Mouse (Mus musculus) common myeloid progenitor, adult 5-6 weeks (primary cell): ENCODE data around the gene Prss48. TPM values are rescaled to one million over a fixed set of nuclear protein-coding genes. Genes with fewer than 3 reads are reported as not detected.

Experiments
- ATAC-seq: replicated peaks from 2 replicates; pipeline ENCODE4 v1.8.0; 2016; ENCODE audit warnings: low read depth, mild to moderate bottlenecking, moderate TSS enrichment, inconsistent platforms; ENCODE audit not compliant: poor library complexity, severe bottlenecking
- total RNA-seq: library from RNA; stranded (forward); fragments of 200-1000, 187-1606 nt; gene quantifications from 2 replicates; pipeline ENCODE4 v1.2.3, GENCODE M21; 2017

Prss48 gene
- total RNA-seq, 1 experiment from 2014 or later, result not detected

DNA sequence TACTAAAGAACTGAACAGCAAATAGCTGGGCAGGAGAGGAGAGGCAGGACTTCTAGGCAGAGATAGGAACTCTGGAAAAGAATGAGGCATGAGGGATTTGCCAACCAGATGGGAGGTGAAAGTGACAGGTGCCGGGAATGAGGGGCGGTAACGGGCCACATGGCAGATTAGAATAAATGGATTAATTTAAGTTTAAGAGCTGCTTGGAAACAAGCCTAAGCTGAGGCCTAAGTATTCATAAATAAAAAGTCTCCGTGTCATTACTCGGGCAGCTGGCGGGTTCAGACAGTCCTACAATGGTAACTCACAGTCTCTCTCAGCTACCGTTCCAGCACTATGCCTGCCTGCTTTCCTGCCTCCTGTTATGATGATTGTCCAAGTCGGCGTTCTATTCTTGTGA is 47.0 kb downstream of the Prss48 start:
- no peak for ATAC-seq

DNA sequence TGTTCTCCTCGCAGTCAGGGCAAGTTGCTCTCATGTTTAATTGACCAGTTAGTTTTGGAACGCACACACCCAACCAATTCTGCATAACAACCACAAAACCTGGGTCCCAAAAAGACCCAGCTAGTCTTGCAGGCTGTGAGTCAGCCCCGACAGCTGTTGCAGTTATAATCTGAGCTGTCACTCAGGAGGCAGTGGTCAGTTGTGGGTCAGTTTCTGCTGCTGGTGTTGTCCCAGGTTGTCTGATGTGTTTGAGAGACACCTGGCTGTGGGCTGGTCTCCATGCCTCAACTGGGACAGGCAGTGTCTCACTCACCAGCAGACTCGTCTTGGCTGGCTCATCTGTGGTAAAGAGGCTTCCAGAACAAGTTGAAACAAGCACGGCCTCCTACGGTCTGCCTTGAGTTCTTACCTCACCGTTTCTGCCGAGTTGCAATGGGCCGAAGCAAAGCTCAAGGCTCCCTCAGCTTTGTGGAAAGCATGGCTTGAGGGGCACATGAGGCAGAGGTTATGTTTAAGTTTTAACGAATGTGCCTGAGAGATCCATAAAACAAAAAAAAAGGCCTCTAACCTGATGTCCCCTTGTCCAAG is 49.5 kb downstream of the Prss48 start:
- no peak for ATAC-seq

DNA sequence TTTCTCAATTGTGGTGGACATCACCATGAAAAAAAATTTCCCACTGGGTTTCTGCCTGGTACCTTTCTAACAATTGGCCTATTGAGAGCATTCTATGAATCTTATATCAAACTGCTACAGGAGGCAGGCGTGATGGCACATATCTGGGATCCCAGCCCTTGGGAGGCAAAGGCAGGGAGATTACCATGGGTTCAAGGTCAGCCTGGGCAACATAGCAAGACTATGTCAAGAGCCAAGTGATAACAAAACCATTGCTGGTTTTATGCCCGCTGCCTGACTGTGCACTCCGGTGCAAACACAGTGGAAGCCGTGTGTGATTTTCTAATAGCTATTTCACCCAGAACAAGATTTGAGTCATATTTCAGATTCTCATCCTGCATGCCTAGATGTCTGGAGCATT is 51.4 kb downstream of the Prss48 start:
- no peak for ATAC-seq

Other genes starting within 250 kb of the Prss48 start
- gene Fam160a1, start 185.2 kb downstream of the Prss48 start, total RNA-seq, result not detected in 2 replicates
- not detected in 2 replicates for gene Glt28d2, start 115.0 kb downstream of the Prss48 start, total RNA-seq
- gene Gm37240, start 115.0 kb downstream of the Prss48 start, total RNA-seq, result not detected in 2 replicates
- 3.6 and 3.9 TPM in 2 replicates for gene Sh3d19, start 31.4 kb downstream of the Prss48 start, total RNA-seq
- 7,220 and 7,747 TPM in 2 replicates for gene Rps3a1, start 140.2 kb upstream of the Prss48 start, total RNA-seq
- 27.1 and 33.8 TPM in 2 replicates for gene Lrba, start 222.2 kb upstream of the Prss48 start, total RNA-seq